Mouse (Mus musculus) MEL (cell line): ENCODE results near the gene Pde7b.

ENCODE experiments used
- CTCF ChIP-seq, 3 experiments: IDR thresholded peaks in 2 of 3; conservative IDR thresholded peaks in 1 of 3; 2 replicates each; pipeline ENCODE4 v1.5.1; 2011 to 2012; ENCODE audit warnings: low read length in 3 of 3, low read depth in 2 of 3, mild to moderate bottlenecking in 2 of 3, improper control_type of control experiment in 1 of 3, inconsistent platforms in 1 of 3, mixed read lengths in 1 of 3, moderate library complexity in 1 of 3; ENCODE audit not compliant: control insufficient read depth in 1 of 3, insufficient read depth in 1 of 3, poor library complexity in 1 of 3, severe bottlenecking in 1 of 3
- ELF1 ChIP-seq: IDR thresholded peaks from 2 replicates; pipeline ENCODE4 v1.6.1; 2014; ENCODE audit warnings: low read depth, mild to moderate bottlenecking, inconsistent platforms, low read length, improper control_type of control experiment, moderate library complexity
- EP300 ChIP-seq, 2 experiments: IDR thresholded peaks; 2 replicates each; pipeline ENCODE4 v1.6.1; 2011; ENCODE audit warnings: improper control_type of control experiment in 2 of 2, low read length in 2 of 2, low read depth in 1 of 2, mild to moderate bottlenecking in 1 of 2
- MAZ ChIP-seq: IDR thresholded peaks from 2 replicates; pipeline ENCODE4 v1.6.1; 2012; ENCODE audit warnings: low read depth, mild to moderate bottlenecking, inconsistent platforms, low read length, improper control_type of control experiment
- POLR2A ChIP-seq, 2 experiments: IDR thresholded peaks; 2 replicates each; pipeline ENCODE4 v1.6.1; 2011 to 2012; ENCODE audit warnings: low read length in 2 of 2, mild to moderate bottlenecking in 2 of 2, control low read depth in 1 of 2, improper control_type of control experiment in 1 of 2, low read depth in 1 of 2, moderate library complexity in 1 of 2; ENCODE audit not compliant: control insufficient read depth in 1 of 2, insufficient read depth in 1 of 2, poor library complexity in 1 of 2
- POLR2AphosphoS2 ChIP-seq: IDR thresholded peaks from 2 replicates; pipeline ENCODE4 v1.6.1; 2011; ENCODE audit warnings: low read length, improper control_type of control experiment
- SIN3A ChIP-seq: IDR thresholded peaks from 2 replicates; pipeline ENCODE4 v1.6.1; 2012; ENCODE audit warnings: low read length, improper control_type of control experiment, inconsistent platforms
- TAL1 ChIP-seq: IDR thresholded peaks from 2 replicates; pipeline ENCODE4 v1.6.1; 2012; ENCODE audit warnings: mild to moderate bottlenecking, inconsistent platforms, low read length, moderate library complexity, mixed read lengths
- ZKSCAN1 ChIP-seq: IDR thresholded peaks from 2 replicates; pipeline ENCODE4 v1.6.1; 2012; ENCODE audit warnings: low read depth, mild to moderate bottlenecking, inconsistent platforms, low read length, improper control_type of control experiment, moderate library complexity

DNA sequence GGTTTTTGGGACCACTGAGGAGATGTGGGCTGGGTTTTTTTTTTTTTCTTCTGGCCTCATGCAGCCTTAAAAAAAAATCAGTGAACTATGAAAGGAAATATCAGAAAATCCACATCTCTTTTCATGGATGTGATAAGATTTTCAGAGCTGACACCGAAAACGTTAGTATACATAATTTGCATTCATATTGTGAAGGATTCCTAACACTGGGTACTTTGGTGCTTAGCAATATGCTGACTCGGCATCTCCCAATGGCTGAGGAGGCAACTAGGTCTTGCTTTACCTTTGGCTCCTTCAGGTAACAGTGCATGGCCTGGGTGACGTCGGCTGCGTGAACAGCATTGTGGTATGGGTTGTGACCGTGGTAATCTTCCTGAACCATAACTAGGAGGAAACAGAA is 289.0 kb downstream of the Pde7b start:
- TF ChIP-seq MAZ (no peak), CTCF (IDR thresholded peaks at IDR 0.05 in 2 of 3, conservative IDR thresholded peaks at IDR 0.05 in 1 of 3; ENCODE audit: control insufficient read depth in 1 of 3, insufficient read depth in 1 of 3, low read depth in 2 of 3, low read length in 3 of 3, poor library complexity in 1 of 3, severe bottlenecking in 1 of 3) (no peak), TAL1 (no peak), EP300 (IDR thresholded peaks at IDR 0.05; ENCODE audit: low read depth in 1 of 2, low read length in 2 of 2) (no peak), ELF1 (no peak), POLR2A (IDR thresholded peaks at IDR 0.05; ENCODE audit: control insufficient read depth in 1 of 2, insufficient read depth in 1 of 2, low read depth in 1 of 2, low read length in 2 of 2, poor library complexity in 1 of 2) (no peak), SIN3A (no peak), ZKSCAN1 (no peak), POLR2AphosphoS2 (no peak)
